Mouse (Mus musculus) spleen, postnatal 36 days (tissue): ENCODE results near the gene 2310034C09Rik.
"Not testable (repeated sequence)": the region's sequence is repeated elsewhere in the genome, so short reads cannot be mapped to it uniquely, and the experiment has no call there.

Experiments
- DNase-seq, 2 experiments: peaks; one replicate each; pipeline ENCODE4 v3.0.0; 2022; ENCODE audit warnings: low spot score in 2 of 2, mixed read lengths in 1 of 2

2310034C09Rik gene

GRCm38 (mm10) chr16:88758547-88758946, at the start of gene 2310034C09Rik:
2310034C09Rik (plus strand) TSS chr16:88758847.
- DNase-seq = not testable (repeated sequence)

- no peak for DNase-seq
Observed at GRCm38 (mm10) chr16:88710757-88711156, 47.9 kb upstream of the 2310034C09Rik start.

- DNase-seq = no peak
Observed at GRCm38 (mm10) chr16:88711245-88711644, 47.4 kb upstream of the 2310034C09Rik start.

- DNase-seq = no peak
Observed at GRCm38 (mm10) chr16:88716549-88716948, 42.1 kb upstream of the 2310034C09Rik start.

- no peak for DNase-seq
Observed at GRCm38 (mm10) chr16:88720031-88720430, 38.6 kb upstream of the 2310034C09Rik start.

GRCm38 (mm10) chr16:88728812-88729275, 29.8 kb upstream of the 2310034C09Rik start, which contains the start of gene Krtap13-1:
Krtap13-1 (plus strand) TSS chr16:88728862.
- DNase-seq = no peak

GRCm38 (mm10) chr16:88735391-88735790, 23.3 kb upstream of the 2310034C09Rik start:
- no peak for DNase-seq

- no peak for DNase-seq
Observed at GRCm38 (mm10) chr16:88744750-88745340, 13.8 kb upstream of the 2310034C09Rik start.

GRCm38 (mm10) chr16:88747943-88748342, 10.7 kb upstream of the 2310034C09Rik start:
- no peak for DNase-seq

- not testable (repeated sequence) for DNase-seq
Observed at GRCm38 (mm10) chr16:88751535-88751934, 7.1 kb upstream of the 2310034C09Rik start, which contains the start of gene Krtap13. Krtap13 (minus strand) TSS chr16:88751635.

- DNase-seq = no peak
Observed at GRCm38 (mm10) chr16:88774106-88774505, 15.5 kb downstream of the 2310034C09Rik start, which contains the start of gene 2310057N15Rik. 2310057N15Rik (minus strand) TSS chr16:88774206.

- no peak for DNase-seq
Observed at GRCm38 (mm10) chr16:88777596-88777995, 18.9 kb downstream of the 2310034C09Rik start, which contains the start of gene Gm5965. Gm5965 (plus strand) TSS chr16:88777896.

- DNase-seq = no peak
Observed at GRCm38 (mm10) chr16:88786786-88787185, 28.1 kb downstream of the 2310034C09Rik start.
